Mouse (Mus musculus): ENCODE results near the gene Cpsf4l.

DNA sequence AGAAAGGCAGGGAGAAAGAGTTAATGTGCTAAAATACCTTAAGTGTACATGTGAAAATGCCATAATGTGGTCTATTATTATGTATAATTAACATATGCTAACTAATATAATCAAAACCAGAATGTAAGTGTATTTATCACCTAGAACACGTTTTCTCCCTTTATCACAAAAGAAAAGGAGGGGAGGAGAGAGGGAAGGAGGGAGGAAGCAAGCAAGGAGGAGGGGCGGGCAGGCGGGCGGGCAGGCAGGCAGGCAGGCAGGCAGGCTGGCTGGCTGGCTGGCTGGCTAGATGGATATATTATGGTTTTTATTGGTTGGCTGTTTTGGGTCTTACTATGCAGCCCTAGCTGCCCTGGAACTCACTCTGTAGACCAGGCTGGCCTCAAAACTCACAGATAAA lies 40.1 kb downstream of the Cpsf4l start:
- no peak for TF ChIP-seq MAFK (IDR thresholded peaks at IDR 0.05; ENCODE audit: insufficient read depth, low read depth, low read length)
- TF ChIP-seq HCFC1 (IDR thresholded peaks at IDR 0.05; ENCODE audit: borderline replicate concordance, insufficient read depth, low read length): no peak
